Mouse (Mus musculus): ENCODE results near the gene Mpnd.

DNA sequence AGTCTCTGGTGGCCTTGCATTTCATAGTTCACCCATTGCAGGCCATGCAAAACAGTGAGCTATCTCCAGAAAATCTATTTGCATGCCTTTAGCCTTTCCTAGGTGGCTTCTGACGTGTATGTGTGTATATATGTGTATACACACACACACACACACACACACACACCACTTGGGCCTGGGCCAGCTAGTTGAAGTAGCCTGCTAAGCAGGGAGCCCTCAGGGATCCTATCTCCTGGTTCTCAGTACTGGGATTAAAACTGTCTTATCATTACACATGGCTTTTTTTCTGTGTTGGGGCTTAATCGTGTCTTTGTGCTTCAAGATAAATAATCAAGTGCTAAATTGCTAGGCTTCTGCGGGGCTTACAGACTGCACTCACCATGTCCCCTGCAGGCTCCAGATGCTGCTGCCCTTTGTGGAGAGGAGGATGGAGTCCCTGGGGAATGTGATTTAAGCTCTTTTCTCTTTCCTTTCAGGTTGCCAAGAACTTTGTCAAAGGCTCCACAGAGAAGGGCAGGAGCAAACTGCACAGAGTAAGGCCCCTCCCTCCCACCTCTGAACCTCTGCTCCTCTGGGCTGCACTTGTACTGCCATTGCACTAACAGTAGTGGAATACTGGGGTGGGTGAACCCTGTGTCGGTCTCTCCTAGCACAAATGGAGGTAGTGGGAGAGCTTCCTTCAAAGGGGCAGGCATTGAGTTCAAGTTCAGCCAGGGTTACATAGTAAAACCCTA, 50.6 kb downstream of the Mpnd start:
- TF ChIP-seq NELFE (IDR thresholded peaks at IDR 0.05; ENCODE audit: low read depth, low read length) (no peak), POLR2AphosphoS2 (IDR thresholded peaks at IDR 0.05; ENCODE audit: low read depth, low read length) (no peak), ELF1 (IDR thresholded peaks at IDR 0.05; ENCODE audit: low read depth, low read length) (no peak), TBP (conservative IDR thresholded peaks at IDR 0.05; ENCODE audit: low read depth, low read length) (no peak), MAX (IDR thresholded peaks at IDR 0.05; ENCODE audit: low read length) (no peak), MAFK (IDR thresholded peaks at IDR 0.05; ENCODE audit: insufficient replicate concordance, low read length) (no peak)
